Mouse (Mus musculus) embryo, embryonic 9.5 days (tissue): ENCODE measurements around the gene Ccdc171.
"Not testable (repeated sequence)": the region's sequence is repeated elsewhere in the genome, so short reads cannot be mapped to it uniquely, and the experiment has no call there.

Source experiments
- DNase-seq: peaks from one replicate; pipeline ENCODE4 v3.0.0-alpha.2; 2017; ENCODE audit errors: extremely low spot score

The Ccdc171 gene

GRCm38 (mm10) chr4:83525690-83526055 is 328 bp downstream of the Ccdc171 start:
- no peak for DNase-seq

GRCm38 (mm10) chr4:83526270-83526987 is 1.1 kb downstream of the Ccdc171 start:
- no peak for DNase-seq

- no peak for DNase-seq
Measured at GRCm38 (mm10) chr4:83526988-83527334, 1.6 kb downstream of the Ccdc171 start.

- DNase-seq, result no peak
Measured at GRCm38 (mm10) chr4:83527921-83528320, 2.6 kb downstream of the Ccdc171 start.

GRCm38 (mm10) chr4:83530060-83530459 is 4.7 kb downstream of the Ccdc171 start:
- not testable (repeated sequence) for DNase-seq

- DNase-seq, result no peak
Measured at GRCm38 (mm10) chr4:83533168-83533911, 8.0 kb downstream of the Ccdc171 start.

GRCm38 (mm10) chr4:83534024-83534423 is 8.7 kb downstream of the Ccdc171 start:
- no peak for DNase-seq

- DNase-seq, result no peak
Measured at GRCm38 (mm10) chr4:83549501-83549900, 24.2 kb downstream of the Ccdc171 start.

GRCm38 (mm10) chr4:83567190-83568113 is 42.1 kb downstream of the Ccdc171 start:
- no peak for DNase-seq

GRCm38 (mm10) chr4:83568145-83568544 is 42.8 kb downstream of the Ccdc171 start:
- DNase-seq, result not testable (repeated sequence)

GRCm38 (mm10) chr4:83570569-83570968 is 45.2 kb downstream of the Ccdc171 start:
- no peak for DNase-seq

- DNase-seq, result no peak
Measured at GRCm38 (mm10) chr4:83571033-83571432, 45.7 kb downstream of the Ccdc171 start.

- DNase-seq, result no peak
Measured at GRCm38 (mm10) chr4:83572521-83572920, 47.2 kb downstream of the Ccdc171 start.

GRCm38 (mm10) chr4:83576315-83576714 is 51.0 kb downstream of the Ccdc171 start:
- no peak for DNase-seq

GRCm38 (mm10) chr4:83580157-83580556 is 54.8 kb downstream of the Ccdc171 start:
- no peak for DNase-seq

- DNase-seq, result no peak
Measured at GRCm38 (mm10) chr4:83587563-83587962, 62.2 kb downstream of the Ccdc171 start.

GRCm38 (mm10) chr4:83596486-83596885 is 71.1 kb downstream of the Ccdc171 start:
- peak; percentile 4 for DNase-seq

- DNase-seq, result no peak
Measured at GRCm38 (mm10) chr4:83611111-83611510, 85.8 kb downstream of the Ccdc171 start.

GRCm38 (mm10) chr4:83623021-83623711 is 97.8 kb downstream of the Ccdc171 start:
- peak; percentile 9 for DNase-seq

GRCm38 (mm10) chr4:83623732-83624131 is 98.4 kb downstream of the Ccdc171 start:
- no peak for DNase-seq

- DNase-seq, result no peak
Measured at GRCm38 (mm10) chr4:83651453-83651852, 126.1 kb downstream of the Ccdc171 start.

- peak; percentile 39 for DNase-seq
Measured at GRCm38 (mm10) chr4:83655396-83655795, 130.1 kb downstream of the Ccdc171 start.
